Mouse (Mus musculus) forebrain, embryonic 11.5 days (tissue): Measurements from ENCODE around the gene Olfr1434. TPM values are rescaled to one million over a fixed set of nuclear protein-coding genes. Genes with fewer than 3 reads are reported as not detected.
"Not testable (repeated sequence)": the region's sequence is repeated elsewhere in the genome, so short reads cannot be mapped to it uniquely, and the experiment has no call there.

Source experiments
- ATAC-seq: fragments of 200-750 bp; cut with Nextera tagmentation; replicated peaks from 2 replicates; pipeline ENCODE4 v1.8.0; 2017; ENCODE audit warnings: moderate TSS enrichment; ENCODE audit not compliant: low FRiP score
- DNase-seq: peaks from one replicate; pipeline ENCODE4 v3.0.0-alpha.2; 2017; ENCODE audit warnings: low spot score
- H3K27ac ChIP-seq: fragments of 300-500 bp; sonication (generic); 2 replicates; pipeline ENCODE4 v1.5.1; 2014; ENCODE audit warnings: low read depth, low read length
- H3K27me3 ChIP-seq: fragments of 300-500 bp; sonication (generic); 2 replicates; pipeline ENCODE4 v1.6.1; 2014; ENCODE audit warnings: mild to moderate bottlenecking, low read length, mixed read lengths; ENCODE audit not compliant: control insufficient read depth, insufficient read depth
- H3K36me3 ChIP-seq: fragments of 300-500 bp; sonication (generic); 2 replicates; pipeline ENCODE4 v1.6.1; 2014; ENCODE audit warnings: mild to moderate bottlenecking, low read length, moderate library complexity, mixed read lengths; ENCODE audit not compliant: control insufficient read depth, insufficient read depth
- H3K4me1 ChIP-seq: fragments of 300-500 bp; sonication (generic); replicated peaks from 2 replicates; pipeline ENCODE4 v1.6.1; 2014; ENCODE audit warnings: low read length, mixed read lengths; ENCODE audit not compliant: control insufficient read depth, insufficient read depth
- H3K4me2 ChIP-seq: fragments of 300-500 bp; sonication (generic); 2 replicates; pipeline ENCODE4 v1.6.1; 2014; ENCODE audit warnings: low read depth, mild to moderate bottlenecking, low read length, moderate library complexity, mixed read lengths; ENCODE audit not compliant: severe bottlenecking
- H3K4me3 ChIP-seq: fragments of 300-500 bp; sonication (generic); 2 replicates; pipeline ENCODE4 v1.5.1; 2014; ENCODE audit warnings: low read depth, low read length
- H3K9ac ChIP-seq: fragments of 300-500 bp; sonication (generic); 2 replicates; pipeline ENCODE4 v1.6.1; 2014; ENCODE audit warnings: low read length
- H3K9me3 ChIP-seq: fragments of 300-500 bp; sonication (generic); 2 replicates; pipeline ENCODE4 v1.6.1; 2016; ENCODE audit warnings: low read length, mixed read lengths; ENCODE audit not compliant: control insufficient read depth
- WGBS: fragments of 180-500 bp; shearing (Covaris S2); extraction: QIAGEN DNeasy Blood & Tissue Kit; methylation state at CpG from one replicate; pipeline ENCODE4 v1.1.7; 2014; 5-methylcytosine and 5-hydroxymethylcytosine counted together
- polyA plus RNA-seq: library from polyadenylated mRNA; unstranded; fragments of >200 nt; fragmentation: Nextera tagmentation; extraction: Ambion mirVana; gene quantifications from 2 replicates; pipeline ENCODE4 v1.2.1, GENCODE M21; 2014

The Olfr1434 gene
- polyA plus RNA-seq = not detected in 2 replicates

GRCm38 (mm10) chr19:12279554-12279953 lies at the start of gene Olfr1434:
Gene Olfr1434, plus strand, starts transcription at chr19:12279854.
- ATAC-seq = no peak
- no peaks in the 10 kb centered on the region for H3K36me3 ChIP-seq
- no peak within 1 kb of the TSS for H3K9ac ChIP-seq
- H3K9me3 ChIP-seq = no peaks in the 10 kb centered on the region
- WGBS = 77% methylated on average over 2 of the region's 2 CpGs
- no peak within 1 kb of the TSS for H3K4me2 ChIP-seq
- H3K4me1 ChIP-seq = no peaks in the 10 kb centered on the region
- no peak within 1 kb of the TSS for H3K27ac ChIP-seq
- no peaks in the 10 kb centered on the region for H3K27me3 ChIP-seq
- no peak for DNase-seq
- no peak within 1 kb of the TSS for H3K4me3 ChIP-seq

- H3K9me3 ChIP-seq, ATAC-seq, H3K27me3 ChIP-seq, H3K36me3 ChIP-seq, H3K4me2 ChIP-seq, DNase-seq, H3K9ac ChIP-seq, H3K4me1 ChIP-seq, H3K27ac ChIP-seq, H3K4me3 ChIP-seq: not testable (repeated sequence)
Measured at GRCm38 (mm10) chr19:12232496-12232895, 47.2 kb upstream of the Olfr1434 start, which contains the start of gene Olfr1432. Gene Olfr1432, minus strand, starts transcription at chr19:12232596.

GRCm38 (mm10) chr19:12241559-12241958 lies 38.1 kb upstream of the Olfr1434 start, which contains the start of gene Olfr262:
Gene Olfr262, minus strand, starts transcription at chr19:12241659.
- no peaks in the 10 kb centered on the region for H3K36me3 ChIP-seq
- H3K4me1 ChIP-seq = no peaks in the 10 kb centered on the region
- WGBS = 85% methylated on average over 1 of the region's 1 CpGs
- no peak within 1 kb of the TSS for H3K4me3 ChIP-seq
- H3K9ac ChIP-seq = no peak within 1 kb of the TSS
- H3K9me3 ChIP-seq = no peaks in the 10 kb centered on the region
- H3K4me2 ChIP-seq = no peak within 1 kb of the TSS
- no peak for ATAC-seq
- H3K27me3 ChIP-seq = no peaks in the 10 kb centered on the region
- DNase-seq = no peak
- no peak within 1 kb of the TSS for H3K27ac ChIP-seq

GRCm38 (mm10) chr19:12260732-12261131 lies 18.9 kb upstream of the Olfr1434 start, which contains the start of gene Olfr235:
Gene Olfr235, plus strand, starts transcription at chr19:12261032.
- H3K9me3 ChIP-seq = no peaks in the 10 kb centered on the region
- no peaks in the 10 kb centered on the region for H3K36me3 ChIP-seq
- DNase-seq = no peak
- no peak within 1 kb of the TSS for H3K9ac ChIP-seq
- no peaks in the 10 kb centered on the region for H3K4me1 ChIP-seq
- WGBS = 81% methylated on average over 1 of the region's 1 CpGs
- ATAC-seq = no peak
- H3K27me3 ChIP-seq = no peaks in the 10 kb centered on the region
- no peak within 1 kb of the TSS for H3K27ac ChIP-seq
- no peak within 1 kb of the TSS for H3K4me3 ChIP-seq
- H3K4me2 ChIP-seq = no peak within 1 kb of the TSS

GRCm38 (mm10) chr19:12292979-12293378 lies 13.3 kb downstream of the Olfr1434 start:
- Histone ChIP-seq H3K4me3 (no peak overlapping the region), H3K4me1 (no peaks in the 10 kb centered on the region), H3K27me3 (no peaks in the 10 kb centered on the region), H3K36me3 (no peaks in the 10 kb centered on the region), H3K9me3 (no peaks in the 10 kb centered on the region), H3K27ac (no peak overlapping the region), H3K9ac (no peak overlapping the region), H3K4me2 (no peak overlapping the region)
- DNase-seq = no peak
- ATAC-seq = no peak

GRCm38 (mm10) chr19:12299030-12299429 lies 19.4 kb downstream of the Olfr1434 start, which contains the start of gene Olfr1436:
Gene Olfr1436, minus strand, starts transcription at chr19:12299130.
- WGBS = 83% methylated on average over 1 of the region's 1 CpGs
- not testable (repeated sequence) for H3K4me1 ChIP-seq, H3K27ac ChIP-seq, H3K36me3 ChIP-seq, H3K4me3 ChIP-seq, H3K4me2 ChIP-seq, H3K9ac ChIP-seq, H3K27me3 ChIP-seq, DNase-seq, ATAC-seq, H3K9me3 ChIP-seq

- H3K9ac ChIP-seq = no peak within 1 kb of the TSS
- no peak within 1 kb of the TSS for H3K27ac ChIP-seq
- no peaks in the 10 kb centered on the region for H3K36me3 ChIP-seq
- DNase-seq = no peak
- no peak within 1 kb of the TSS for H3K4me3 ChIP-seq
- H3K4me1 ChIP-seq = no peaks in the 10 kb centered on the region
- no peaks in the 10 kb centered on the region for H3K9me3 ChIP-seq
- H3K27me3 ChIP-seq = no peaks in the 10 kb centered on the region
- 87% methylated on average over 2 of the region's 2 CpGs for WGBS
- H3K4me2 ChIP-seq = no peak within 1 kb of the TSS
- no peak for ATAC-seq
Measured at GRCm38 (mm10) chr19:12325001-12325400, 45.3 kb downstream of the Olfr1434 start, which contains the start of gene Olfr1437. Gene Olfr1437, minus strand, starts transcription at chr19:12325101.

Other genes with a start within 250 kb of the Olfr1434 start
- gene Olfr1423, start 238.5 kb upstream of the Olfr1434 start, polyA plus RNA-seq = not detected in 2 replicates
- not detected in 2 replicates for gene Olfr1424, start 217.2 kb upstream of the Olfr1434 start, polyA plus RNA-seq
- not detected in 2 replicates for gene Olfr1425, start 202.1 kb upstream of the Olfr1434 start, polyA plus RNA-seq
- not detected in 2 replicates for gene Olfr1426, start 187.8 kb upstream of the Olfr1434 start, polyA plus RNA-seq
- gene Olfr1427, start 176.5 kb upstream of the Olfr1434 start, polyA plus RNA-seq = not detected in 2 replicates
- not detected in 2 replicates for gene Olfr1428, start 164.0 kb upstream of the Olfr1434 start, polyA plus RNA-seq
- gene Olfr76, start 156.7 kb upstream of the Olfr1434 start, polyA plus RNA-seq = not detected in 2 replicates
- gene Olfr1555-ps1, start 109.7 kb upstream of the Olfr1434 start, polyA plus RNA-seq = not detected in 2 replicates
- not detected in 2 replicates for gene Olfr1431, start 79.2 kb upstream of the Olfr1434 start, polyA plus RNA-seq
- not detected in 2 replicates for gene Olfr1432, start 47.3 kb upstream of the Olfr1434 start, polyA plus RNA-seq
- not detected in 2 replicates for gene Olfr262, start 38.2 kb upstream of the Olfr1434 start, polyA plus RNA-seq
- not detected in 2 replicates for gene Olfr235, start 18.8 kb upstream of the Olfr1434 start, polyA plus RNA-seq
- gene Olfr1436, start 19.3 kb downstream of the Olfr1434 start, polyA plus RNA-seq = not detected in 2 replicates
- not detected in 2 replicates for gene Olfr1437, start 45.2 kb downstream of the Olfr1434 start, polyA plus RNA-seq
- gene Olfr1438-ps1, start 56.1 kb downstream of the Olfr1434 start, polyA plus RNA-seq = not detected in 2 replicates
- not detected in 2 replicates for gene Olfr1440, start 107.4 kb downstream of the Olfr1434 start, polyA plus RNA-seq
- not detected in 2 replicates for gene Olfr1441, start 137.6 kb downstream of the Olfr1434 start, polyA plus RNA-seq
- not detected in 2 replicates for gene Pfpl, start 148.1 kb downstream of the Olfr1434 start, polyA plus RNA-seq
- 0.28 and 0.41 TPM in 2 replicates for gene Mpeg1, start 180.9 kb downstream of the Olfr1434 start, polyA plus RNA-seq
- 39.8 and 40.2 TPM in 2 replicates for gene Dtx4, start 221.6 kb downstream of the Olfr1434 start, polyA plus RNA-seq